Mouse (Mus musculus): ENCODE measurements around the gene Gm4881.

GRCm38 (mm10) chr7:24887096-24887495 lies 57.2 kb downstream of the Gm4881 start:
- TF ChIP-seq FLI1 (IDR thresholded peaks at IDR 0.05; ENCODE audit: low read length) (no peak), GATA1 (IDR thresholded peaks at IDR 0.05; ENCODE audit: borderline replicate concordance, low read length) (no peak)

Measured in megakaryocyte, embryonic 14.5 days (primary cell).